Mouse (Mus musculus) cerebellum, adult 9-10 months (tissue): ENCODE measurements around the gene Tub.
A peak's percentile ranks its signal among the peaks of the same experiment; 100 is the strongest.

Source experiments
- DNase-seq: peaks from one replicate; pipeline ENCODE4 v3.0.0; 2022

The Tub gene

DNA sequence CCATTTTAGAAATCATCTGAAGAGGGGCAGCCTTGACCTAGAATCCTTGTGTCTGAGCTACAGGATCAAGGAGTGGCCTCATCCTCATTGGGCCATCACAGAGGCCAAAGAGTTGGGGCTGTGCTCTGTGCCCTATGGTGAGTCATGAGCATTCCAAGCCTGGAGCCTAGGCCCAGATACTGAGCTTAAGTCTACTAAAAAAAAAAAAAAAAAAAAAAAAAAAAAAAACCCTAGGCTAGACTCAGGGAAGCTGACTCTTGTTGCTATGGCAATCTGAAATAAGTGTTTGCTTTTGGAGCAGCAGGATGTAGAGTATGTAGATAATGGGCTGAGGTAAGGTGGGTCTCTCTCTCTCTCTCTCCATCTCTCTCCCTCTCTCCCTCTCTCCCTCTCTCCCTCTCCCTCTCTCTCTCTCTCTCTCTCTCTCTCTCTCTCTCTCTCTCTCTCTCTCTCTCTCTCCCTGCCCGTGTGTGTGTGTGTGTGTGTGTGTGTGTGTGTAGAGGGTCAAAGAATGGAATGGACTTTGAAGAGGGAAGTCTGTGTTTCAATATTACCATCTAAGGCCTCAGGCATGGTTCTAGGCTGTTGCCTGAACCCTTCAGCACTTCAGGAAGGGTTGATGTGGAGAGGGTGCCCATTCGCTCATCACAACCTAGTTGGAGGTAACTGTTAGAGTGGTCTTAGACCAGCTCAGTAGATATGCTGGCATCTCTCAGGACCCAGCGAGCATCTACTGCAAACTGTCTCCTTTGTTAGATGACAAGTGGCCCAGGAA, 36.0 kb downstream of the Tub start:
- DNase-seq = no peak

DNA sequence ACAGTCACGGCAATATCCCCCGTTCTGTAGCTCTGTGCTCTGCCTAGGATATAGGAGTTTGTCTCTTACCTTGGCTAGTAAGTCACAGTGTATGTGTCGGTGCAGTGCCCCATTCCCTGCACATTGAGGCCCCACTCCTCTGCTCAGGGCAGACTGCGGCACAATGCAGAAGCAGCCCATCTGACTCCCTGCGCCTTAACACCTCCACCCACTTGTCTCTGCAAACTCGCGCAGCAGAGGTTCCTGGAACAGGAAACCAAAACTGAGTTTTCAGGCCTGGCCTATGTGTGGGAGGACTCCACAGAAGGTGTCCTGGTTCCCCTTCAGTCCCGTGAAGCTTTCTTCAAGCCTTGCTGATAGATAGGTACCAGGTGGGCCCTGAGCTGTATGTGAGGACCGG, 41.1 kb downstream of the Tub start:
- DNase-seq = no peak

DNA sequence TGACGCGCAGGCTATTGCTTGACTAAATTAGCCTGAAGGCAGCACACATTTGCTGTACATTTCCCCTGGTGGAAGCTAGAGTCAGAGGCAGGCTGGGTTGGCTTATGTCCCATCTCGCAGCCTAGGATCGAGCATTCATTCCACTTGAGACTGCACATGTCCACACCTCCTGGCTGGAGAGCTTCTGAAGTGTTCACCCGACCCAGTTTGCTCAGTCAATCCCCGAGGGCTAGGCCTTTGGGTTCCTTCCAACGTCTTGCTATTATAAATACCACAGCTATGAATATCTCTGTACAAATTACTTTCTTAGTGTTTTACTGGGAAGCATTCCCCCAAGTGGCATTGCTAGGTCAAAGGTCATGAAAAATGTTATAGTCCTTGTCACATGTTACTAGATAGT, 43.1 kb downstream of the Tub start:
- no peak for DNase-seq

DNA sequence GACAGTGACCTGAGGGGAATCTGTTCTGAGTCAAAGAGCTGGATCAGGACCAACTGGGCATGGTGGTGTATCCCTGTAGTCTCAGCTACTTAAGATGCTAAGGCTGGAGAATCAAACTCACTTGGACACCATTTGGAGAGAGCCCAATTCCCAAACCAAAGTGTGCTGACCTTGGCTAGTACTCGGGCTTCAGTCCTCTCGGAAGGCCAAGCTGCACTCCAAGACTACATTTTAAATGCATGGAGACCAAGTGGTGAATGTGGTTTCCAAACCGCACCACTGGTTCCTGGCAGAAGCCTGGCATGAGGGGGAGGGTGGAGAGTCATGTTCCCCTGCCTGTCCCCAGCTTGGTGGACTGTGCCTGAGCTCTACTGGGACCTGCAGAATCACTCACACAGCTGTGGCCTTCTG, 43.7 kb downstream of the Tub start:
- DNase-seq = no peak

DNA sequence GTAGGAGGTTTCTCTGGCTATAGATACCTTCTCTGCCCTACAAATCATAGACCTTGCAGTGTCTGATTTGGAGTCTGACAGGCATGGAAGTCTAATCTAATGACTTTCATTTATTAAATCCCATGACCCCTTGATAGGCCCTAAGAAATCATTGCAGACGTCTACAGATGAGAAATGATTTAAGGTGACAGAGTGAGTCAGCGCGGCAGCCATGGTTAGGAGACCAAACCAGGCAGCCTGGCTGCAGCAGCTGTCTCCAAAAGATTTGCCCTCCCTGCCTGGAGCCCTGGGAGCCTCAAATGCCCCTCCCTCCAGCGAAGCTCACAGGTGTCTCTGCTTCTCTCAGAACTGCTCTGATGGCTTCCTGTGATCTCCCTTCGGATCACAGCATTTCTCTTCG, 46.0 kb downstream of the Tub start:
- DNase-seq = no peak

DNA sequence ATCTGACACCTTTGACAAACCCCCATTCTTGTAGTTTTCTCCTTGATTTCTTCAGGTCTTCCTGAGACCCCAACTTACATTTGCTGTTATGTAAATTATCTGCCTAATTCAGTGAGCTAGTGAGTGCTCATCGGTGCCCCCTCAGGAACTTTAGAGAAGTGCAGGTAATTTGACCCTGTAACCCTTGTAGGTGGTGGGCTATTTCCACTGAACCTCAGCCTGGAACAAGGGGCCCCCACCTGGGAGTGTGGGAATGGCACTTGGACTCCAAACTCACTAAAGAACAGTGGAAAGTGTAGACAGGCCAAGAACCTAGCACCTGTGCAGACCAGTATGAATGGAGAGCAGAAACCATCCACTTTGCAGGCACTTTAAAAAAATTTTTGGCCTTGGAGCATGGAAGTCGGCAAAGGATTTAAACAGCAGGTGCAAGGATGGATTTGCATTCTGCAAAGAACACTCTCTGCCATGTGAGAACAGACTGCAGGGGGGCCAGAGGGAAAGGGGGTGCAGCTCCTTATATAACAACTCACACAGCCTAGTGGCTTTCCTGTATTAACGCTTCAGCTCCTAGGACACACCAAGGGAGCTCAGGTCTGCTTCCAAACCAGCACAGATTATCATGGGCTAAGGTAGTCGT, 50.3 kb downstream of the Tub start:
- DNase-seq = peak; percentile 75

DNA sequence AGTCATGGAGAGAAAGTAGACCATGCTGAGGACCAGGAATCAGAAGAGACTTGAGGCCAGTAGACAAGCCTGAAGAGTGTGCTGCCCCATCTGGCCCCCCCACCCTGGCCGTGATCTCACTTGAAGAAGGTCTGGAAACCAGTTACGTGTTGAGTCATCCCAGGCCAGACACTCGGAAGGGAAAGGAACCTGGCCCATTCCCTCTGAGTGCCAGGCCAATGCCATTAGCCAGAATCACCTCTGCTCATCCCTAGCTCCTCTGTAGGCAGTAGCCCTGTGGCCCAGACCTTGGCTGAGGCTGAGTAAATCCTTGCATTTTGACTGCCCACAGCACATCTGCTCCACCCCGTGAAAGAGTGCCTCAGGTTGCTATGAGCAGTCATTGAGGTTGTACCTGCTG, 51.8 kb downstream of the Tub start:
- DNase-seq = no peak

DNA sequence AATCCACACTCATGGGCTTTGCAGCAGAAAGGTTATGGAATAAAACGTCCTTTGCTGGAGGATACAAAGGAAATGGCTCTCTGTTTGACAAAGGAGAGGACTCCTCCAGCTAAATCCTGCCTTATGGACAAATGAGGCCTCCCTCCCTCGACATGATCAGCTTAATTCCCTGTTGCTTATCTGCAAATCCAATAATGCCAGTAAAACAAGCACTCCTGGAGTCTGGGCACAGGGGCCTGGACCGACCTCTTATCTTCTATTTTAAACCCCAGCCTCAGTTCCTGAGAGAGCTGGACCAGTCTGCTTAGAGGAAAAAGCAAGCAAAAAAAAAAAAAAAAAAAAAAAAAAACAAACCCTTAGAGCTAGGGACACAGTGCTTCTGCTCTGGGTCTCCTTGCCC, 53.5 kb downstream of the Tub start:
- no peak for DNase-seq

DNA sequence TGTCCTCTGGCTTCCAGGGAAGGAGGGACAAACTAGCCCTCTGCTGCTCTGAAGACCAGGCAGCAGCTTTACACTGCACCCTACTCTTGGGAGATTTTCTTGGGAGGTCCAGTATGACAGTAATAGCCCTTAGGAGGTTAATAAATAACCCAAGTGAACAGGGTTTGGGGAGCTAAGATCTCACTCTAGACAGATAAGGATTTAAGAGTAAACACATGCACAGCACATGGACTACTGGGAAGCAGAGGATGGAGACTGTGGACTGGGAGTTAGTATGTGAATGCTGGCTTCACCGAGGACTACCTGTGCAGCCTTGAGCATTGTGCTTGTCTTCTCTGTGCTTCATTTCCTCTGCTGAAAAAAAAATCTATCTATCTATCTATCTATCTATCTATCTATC, 59.1 kb downstream of the Tub start:
- DNase-seq = no peak

DNA sequence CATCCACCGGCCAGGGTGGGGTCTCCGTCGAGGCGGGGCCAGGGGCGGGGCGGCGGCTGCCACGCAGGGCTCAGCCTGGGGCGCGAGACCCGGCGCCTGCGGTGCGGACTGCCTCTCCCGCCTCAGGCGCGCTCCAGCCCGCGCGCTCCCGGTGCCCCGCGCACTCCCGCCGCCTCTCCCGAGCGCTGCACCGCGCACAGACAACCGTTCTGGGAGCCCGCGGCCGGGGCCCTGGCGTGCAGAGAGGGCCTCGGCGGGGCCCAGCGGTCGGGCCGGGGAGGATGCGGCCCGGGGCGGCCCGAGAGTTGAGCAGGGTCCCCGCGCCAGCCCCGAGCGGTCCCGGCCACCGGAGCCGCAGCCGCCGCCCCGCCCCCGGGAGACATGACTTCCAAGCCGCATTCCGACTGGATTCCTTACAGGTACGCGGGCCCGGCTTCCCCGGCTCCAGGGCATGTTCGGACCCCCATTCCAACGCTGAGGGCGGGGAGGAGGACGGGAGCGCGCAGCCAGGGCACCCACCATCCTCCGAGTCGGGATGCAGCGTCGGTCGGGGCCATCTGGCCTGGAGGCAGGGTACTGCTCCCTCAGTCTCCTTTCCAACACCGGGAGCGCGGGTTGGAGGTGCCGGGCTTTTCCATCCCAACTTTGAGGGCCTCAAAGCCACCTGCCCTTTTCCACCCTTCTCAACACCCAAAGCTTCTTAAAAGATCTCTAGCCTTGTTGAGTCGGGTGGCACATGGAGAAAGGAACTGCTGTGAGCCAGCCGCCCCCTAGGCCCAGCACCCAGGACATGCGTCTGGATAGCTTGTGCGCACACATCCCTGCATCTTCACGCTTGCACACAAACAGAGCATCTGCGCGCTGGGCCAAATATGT, 60.8 kb downstream of the Tub start:
- peak; percentile 57 for DNase-seq

DNA sequence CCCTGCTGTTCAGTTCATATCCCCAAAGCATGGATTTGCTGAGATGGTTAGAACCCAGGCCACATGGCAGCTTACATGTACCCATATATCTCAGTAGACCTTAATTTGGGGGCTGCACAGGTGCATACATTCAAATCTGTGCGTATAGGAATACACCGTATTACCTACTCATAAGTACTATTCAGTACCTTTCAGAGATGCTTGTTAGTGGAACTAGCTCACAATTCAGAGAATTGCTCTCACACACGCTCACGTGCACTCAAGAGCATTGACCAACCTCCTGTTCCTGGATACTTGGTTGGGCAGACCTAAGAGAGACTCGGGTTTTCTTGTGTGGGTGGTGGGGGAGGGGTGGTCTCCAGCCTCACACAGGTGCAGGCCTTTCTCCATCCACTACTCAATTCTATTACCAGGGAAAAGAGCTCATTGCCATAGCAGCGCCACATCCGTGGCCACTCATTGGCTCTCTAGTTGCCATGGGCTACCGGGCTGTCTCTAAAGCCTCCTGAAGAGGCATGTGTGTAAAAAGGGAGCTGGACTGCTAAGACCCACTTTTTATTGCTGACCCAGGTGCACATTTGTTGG, 61.5 kb downstream of the Tub start:
- peak; percentile 46 for DNase-seq

DNA sequence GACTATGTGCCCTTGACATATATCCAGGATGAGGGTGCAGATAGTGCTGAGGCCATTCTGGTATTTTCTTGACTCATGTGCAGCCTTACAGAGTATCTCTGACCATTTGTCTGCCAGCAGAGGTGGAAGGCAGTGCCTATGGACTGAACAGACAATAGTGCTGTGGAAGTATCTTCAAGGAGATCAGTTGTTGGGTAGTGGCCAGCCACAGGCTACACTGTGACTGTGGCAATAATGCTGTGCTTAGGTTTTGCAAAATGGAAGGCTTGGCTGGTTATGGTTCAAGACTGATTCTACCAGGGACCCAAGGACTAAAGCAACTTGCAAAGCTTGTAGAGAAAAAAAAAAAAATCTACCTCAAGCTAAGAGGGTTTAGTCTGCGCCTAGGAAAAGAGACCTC, 62.4 kb downstream of the Tub start:
- peak; percentile 39 for DNase-seq

DNA sequence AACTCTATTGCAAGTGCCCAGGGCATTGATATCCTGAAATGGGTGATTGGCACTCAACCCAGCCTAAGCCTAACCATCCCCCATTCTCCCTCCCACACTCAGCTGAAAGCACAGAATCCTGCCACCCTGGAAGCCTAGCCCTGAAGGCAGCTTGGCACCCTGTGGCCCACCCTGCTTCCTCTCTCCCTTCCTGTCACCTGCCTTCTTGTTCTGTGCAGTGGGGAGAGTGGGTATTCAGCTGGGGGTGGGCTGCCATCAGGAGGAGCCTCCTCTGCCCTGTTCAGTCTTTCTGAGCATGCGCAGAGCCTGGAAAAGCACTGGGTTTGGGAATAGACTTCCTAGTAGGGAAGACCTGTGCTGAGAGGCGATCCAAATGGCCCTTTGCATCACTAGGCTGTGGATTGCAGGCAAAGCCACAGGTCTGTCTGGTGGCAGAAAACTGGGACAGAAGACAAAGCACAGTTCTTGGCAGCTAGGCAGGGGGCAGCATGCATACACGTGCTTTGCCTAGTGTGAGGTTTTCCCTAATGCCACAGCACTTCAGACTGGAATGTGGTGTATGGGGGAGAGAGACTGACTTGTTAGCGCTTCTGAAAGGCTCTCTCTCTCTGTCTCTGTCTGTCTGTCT, 63.0 kb downstream of the Tub start:
- peak; percentile 38 for DNase-seq

DNA sequence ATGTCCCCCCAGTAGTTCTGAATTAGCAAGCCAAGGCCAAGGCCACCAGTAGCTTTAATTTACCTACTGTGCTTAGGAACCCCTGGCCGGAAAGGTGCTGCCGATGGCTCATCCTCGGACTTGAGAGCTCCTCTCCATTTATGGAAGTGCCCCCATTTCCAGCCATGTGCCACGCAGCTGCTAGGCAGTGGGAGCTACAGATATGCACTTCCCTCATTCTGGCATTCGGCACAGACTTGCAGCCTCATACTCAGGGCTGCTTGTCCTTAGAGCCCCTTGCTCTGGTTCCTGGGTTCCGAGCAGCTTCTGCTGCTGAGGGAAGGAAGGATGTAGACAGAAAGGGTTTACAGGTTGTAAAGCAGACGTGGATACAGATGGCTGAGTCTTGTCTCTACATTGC, 64.7 kb downstream of the Tub start:
- DNase-seq = no peak

DNA sequence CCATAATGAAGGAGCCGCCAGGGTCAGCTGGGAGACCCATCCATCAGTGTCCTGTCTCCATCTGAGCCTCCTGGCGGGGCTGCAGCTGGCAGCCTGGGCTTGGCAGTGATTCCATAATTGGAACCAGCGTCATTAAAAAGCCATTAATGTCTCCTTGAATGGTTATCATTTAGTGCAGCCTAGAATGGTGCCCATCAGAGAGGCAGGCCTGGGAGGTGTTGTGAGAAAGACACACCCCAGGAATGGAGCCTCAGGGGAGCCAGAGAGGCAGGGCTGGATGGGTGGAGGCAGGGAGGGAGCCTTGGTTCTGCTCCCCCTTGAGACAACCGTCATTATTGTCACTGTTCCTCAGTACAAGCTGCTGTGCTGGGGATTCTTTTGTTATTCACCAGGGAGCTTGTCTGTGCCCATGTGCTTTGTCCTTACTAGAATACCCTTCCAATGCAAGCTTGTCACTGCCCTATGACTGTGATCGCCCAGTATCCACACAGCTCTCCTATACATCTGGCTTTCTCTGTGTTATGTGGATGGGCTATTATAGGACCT, 66.3 kb downstream of the Tub start:
- DNase-seq = no peak

DNA sequence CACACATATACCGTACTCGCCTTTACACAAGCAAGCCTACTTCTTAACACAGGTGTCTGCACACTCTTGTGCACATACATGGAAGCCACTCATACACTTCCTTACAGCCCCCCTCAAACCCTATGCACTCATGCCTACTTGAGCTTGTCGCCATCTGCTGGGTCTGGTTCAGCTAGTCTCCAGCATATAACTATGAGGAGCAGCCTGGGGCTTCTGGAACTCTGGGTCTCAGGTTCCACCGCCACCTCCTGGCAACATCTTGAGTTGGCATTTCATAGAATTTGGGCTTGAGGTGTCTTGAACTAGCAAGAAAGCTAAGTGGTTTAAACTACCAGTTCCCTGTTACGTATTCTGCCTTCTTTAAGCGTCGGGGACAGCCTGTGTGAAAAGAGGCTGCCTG, 69.1 kb downstream of the Tub start:
- DNase-seq = no peak

DNA sequence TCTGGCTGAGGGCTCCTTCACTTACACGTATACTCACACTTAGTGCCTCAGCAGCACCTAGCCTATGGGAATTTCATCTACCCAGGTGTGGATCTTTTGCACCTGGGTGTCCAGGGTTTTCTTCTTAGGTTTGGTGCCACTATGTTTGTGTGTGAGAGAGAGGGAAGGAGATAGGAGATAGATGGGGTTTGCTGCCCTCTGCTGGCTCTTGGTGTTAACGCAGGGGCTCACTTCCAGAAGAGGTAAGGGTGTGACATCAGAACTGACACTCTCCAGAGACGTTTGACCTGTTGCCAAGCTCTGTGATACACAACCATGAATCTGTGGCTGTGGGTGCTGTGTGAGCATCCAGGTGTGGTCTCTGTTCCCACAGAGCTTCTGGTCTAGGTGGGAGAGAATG, 71.3 kb downstream of the Tub start:
- DNase-seq = peak; percentile 88

DNA sequence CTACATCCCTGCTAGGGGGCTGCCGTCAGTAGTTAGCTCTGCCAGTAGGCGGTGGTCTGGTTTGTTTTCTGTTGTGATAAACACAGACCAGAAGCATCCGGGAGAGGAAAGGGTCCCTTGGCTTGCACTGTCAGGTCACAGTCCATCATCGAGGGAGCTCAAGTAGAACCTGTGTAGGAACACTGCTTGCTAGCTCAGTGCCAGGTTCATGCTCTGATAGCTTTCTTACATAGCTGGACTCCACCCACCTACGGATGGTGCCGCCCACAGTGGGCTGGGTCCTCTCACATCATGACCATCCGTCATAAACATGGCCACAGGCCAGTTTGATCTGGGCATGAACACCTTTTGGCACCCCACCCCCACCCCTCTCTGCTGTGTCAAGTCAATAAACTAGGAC, 75.6 kb downstream of the Tub start:
- no peak for DNase-seq

DNA sequence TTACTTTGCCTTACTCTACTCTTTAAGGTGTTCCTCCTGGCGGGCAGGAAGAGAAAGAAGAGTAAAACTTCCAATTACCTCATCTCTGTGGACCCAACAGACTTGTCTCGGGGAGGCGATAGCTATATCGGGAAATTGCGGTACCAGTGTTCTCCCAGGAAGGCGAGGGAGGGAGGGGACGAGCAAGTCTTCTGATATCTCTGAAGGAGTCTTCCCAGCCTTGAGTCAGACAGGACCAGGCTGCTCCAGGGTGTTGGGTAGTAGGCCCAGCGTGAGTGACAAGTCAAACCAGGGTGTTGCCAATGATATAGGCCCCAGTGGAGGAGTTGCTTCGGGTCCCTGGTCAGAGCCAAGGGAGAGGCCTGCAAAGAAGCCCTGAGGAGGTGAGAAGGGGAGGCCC, 76.8 kb downstream of the Tub start:
- DNase-seq = no peak

DNA sequence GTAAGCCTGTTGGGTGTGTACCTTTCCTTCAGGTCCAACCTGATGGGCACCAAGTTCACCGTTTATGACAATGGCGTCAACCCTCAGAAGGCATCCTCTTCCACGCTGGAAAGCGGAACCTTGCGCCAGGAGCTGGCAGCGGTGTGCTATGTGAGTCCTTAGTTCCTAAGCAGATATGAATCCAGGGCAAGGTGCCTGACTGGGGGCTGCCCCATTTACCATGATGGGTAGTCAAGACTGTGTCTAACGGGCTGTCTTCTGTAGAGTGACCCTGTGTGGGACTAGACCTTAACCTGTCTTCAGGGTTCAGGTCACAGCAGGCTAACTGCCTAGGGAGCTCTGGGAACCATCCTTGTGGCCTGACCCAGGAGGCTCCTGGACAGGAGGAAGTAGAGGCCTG, 77.6 kb downstream of the Tub start:
- DNase-seq = peak; percentile 51

DNA sequence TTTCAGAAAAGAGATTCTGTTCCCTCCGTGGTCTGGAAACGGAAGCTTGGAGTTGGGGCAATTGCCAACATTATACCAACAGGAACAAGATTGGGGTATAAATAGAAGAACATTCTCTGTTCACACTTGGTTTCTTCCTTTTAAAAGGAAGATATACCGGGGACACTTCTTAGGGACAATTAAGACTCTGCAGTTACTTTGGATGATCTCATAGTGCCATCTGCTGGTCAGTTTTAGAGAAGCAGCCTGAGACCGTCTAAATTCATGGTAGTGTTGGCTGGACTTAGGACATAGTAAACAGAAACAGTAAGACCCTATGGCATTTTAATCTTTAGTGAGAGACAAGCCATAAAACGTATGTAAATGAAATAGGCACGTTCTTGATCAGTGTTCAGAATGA, 78.1 kb downstream of the Tub start:
- DNase-seq = peak; percentile 88

DNA sequence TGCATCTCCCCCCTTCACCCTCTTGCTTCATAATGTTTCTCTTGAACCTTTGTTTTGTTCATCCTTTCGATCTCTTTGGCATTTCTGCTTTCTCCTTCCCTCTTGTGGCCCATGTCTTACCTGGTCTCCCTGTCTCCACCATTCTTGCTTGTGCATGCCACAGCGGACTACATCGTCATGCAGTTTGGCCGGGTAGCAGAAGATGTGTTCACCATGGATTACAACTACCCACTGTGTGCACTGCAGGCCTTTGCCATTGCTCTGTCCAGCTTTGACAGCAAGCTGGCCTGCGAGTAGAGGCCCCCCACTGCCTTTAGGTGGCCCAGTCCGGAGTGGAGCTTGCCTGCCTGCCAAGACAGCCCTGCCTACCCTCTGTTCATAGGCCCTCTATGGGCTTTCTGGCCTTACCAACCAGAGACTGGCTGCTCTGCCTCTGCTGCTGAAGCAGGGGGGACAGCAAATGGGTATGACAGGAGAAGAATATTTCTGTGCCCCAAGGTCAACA, 79.9 kb downstream of the Tub start:
- peak; percentile 55 for DNase-seq

DNA sequence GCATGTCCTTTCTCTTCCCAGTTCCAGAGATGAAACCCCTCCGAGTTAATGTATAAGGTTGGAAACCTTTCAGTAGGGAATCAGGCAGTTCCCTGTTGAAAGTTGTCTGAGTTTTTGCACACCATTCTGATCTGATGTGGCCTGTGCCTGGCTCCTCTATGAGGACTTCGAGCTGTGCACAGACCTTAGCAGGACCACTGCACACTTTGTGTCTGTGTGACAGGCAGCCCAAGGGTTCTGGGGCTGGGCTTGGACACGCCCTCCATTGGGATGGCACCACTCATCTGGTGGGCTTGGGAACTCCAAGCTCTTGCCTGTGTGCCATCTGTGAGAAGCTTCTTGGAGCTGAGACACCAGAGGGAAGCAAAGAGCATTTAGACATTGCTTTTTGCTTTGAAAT, 81.2 kb downstream of the Tub start:
- no peak for DNase-seq
